Mouse (Mus musculus): Measurements from ENCODE around the gene Parvb.

- no peak for TF ChIP-seq CTCF (IDR thresholded peaks at IDR 0.05; ENCODE audit: control insufficient read depth, insufficient read depth, insufficient read length)
- TF ChIP-seq MAX (IDR thresholded peaks at IDR 0.05): no peak
- no peak for TF ChIP-seq USF1 (IDR thresholded peaks at IDR 0.05; ENCODE audit: low read depth)
- no peak for TF ChIP-seq MYOG (IDR thresholded peaks at IDR 0.05; ENCODE audit: control insufficient read depth, extremely low read depth, insufficient read length)
- no peak for TF ChIP-seq FOSL1 (IDR thresholded peaks at IDR 0.05; ENCODE audit: insufficient read depth, low read length, poor library complexity, severe bottlenecking)
- TF ChIP-seq CEBPB (IDR thresholded peaks at IDR 0.05; ENCODE audit: low read depth): no peak
These were observed 99.3 kb downstream of the Parvb start for GRCm38 (mm10) chr15:84331066-84331612.

Data from C2C12 (cell line).